Mouse (Mus musculus) mouse embryonic stem cell (cell line): ENCODE data around the gene Pdrg1.

Source experiments
- in situ Hi-C, 2 experiments: fragments of 300-500 bp; cut with MboI; formaldehyde crosslinking; loops; 1 replicate in 1 of 2; 3 replicates in 1 of 2; pipeline ENCODE4 v1.14.3; 2019 to 2020; ENCODE audit warnings: low sequenced_read_pairs in 2 of 2, low pct_unique_long_range_greater_than_20kb in 1 of 2, mixed read lengths in 1 of 2; ENCODE audit not compliant: unreplicated experiment in 1 of 2

Gene Pdrg1

GRCm38 (mm10) chr2:153014758-153015593 lies at the start of gene Pdrg1:
Gene Pdrg1, minus strand, starts transcription at chr2:153015427.
- in situ Hi-C loops, result no loop called here

- in situ Hi-C loops, result no loop called here
Measured at GRCm38 (mm10) chr2:153064190-153064970, 49.2 kb upstream of the Pdrg1 start.

GRCm38 (mm10) chr2:153063394-153063793 lies 48.2 kb upstream of the Pdrg1 start:
- in situ Hi-C loops, result no loop called here

DNA sequence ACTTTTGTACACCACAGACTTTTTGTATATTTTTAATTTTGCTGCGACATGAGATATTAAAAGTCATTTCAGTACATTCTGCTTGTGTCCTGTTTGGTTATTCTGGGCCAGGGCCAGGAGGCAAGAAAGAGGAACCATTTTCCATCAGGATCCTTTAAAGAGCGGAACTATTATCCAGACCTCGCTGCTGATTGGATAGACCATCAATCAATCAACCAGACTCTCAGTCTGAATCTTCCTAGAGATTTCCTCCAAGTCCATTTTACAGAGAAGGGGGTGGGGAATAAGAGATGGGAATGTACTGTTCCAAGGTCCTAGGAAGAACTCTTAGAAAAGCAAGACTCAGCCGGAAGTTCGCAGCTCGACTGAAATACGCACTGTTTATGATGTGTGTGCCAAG lies 45.0 kb upstream of the Pdrg1 start:
- in situ Hi-C loops, result no loop called here

DNA sequence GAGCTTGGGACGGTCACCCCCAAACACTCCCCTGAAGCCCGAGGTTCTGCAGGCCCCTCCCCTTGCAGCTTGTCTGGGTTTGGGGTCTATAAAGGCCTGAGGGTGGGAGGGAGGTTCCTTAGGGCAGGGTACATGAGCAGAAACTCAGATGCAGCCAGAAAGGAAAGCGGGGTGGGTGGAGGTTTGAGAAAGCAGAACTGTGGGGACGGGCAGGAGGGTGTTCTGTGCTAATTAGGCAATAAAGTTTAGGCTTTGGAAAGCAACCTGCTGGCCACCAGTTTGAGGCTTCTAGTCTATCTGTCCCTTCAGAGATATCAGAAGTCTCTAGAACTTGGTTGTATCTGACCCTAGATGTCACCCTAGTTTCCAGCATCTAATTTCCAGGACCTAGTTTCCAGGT lies 43.1 kb upstream of the Pdrg1 start:
- in situ Hi-C loops, result loop anchor here in 1 of 2 experiments (10.0 kb wide), 1 partner anchor 144 kb away; the partner anchor contains the start of gene Mylk2

GRCm38 (mm10) chr2:153055270-153055920 lies 40.2 kb upstream of the Pdrg1 start:
- in situ Hi-C loops, result loop anchor here in 1 of 2 experiments (10.0 kb wide), 1 partner anchor 141 kb away; the partner anchor contains the start of gene Mylk2

DNA sequence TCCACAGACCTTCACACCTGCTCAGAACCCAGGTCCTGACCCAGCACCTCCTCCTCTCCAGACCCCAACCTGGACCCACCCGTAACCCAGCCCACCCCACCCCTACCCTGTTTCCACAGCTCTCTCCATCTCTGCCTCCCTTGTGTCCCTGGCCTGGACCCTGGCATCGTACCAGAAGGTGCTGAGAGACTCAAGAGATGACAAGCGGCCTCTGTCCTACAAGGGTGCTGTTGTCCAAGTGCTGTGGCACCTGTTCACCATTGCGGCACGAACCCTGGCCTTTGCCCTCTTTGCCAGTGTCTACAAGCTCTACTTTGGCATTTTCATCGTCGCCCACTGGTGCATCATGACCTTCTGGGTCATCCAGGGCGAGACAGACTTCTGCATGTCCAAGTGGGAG lies 38.7 kb upstream of the Pdrg1 start:
- in situ Hi-C loops, result loop anchor here in 1 of 2 experiments (10.0 kb wide), 1 partner anchor 139 kb away; the partner anchor contains the start of gene Mylk2

- in situ Hi-C loops, result loop anchor here in 1 of 2 experiments (10.0 kb wide), 1 partner anchor 138 kb away; the partner anchor contains the start of gene Mylk2
Measured at GRCm38 (mm10) chr2:153052700-153053351, 37.6 kb upstream of the Pdrg1 start.

DNA sequence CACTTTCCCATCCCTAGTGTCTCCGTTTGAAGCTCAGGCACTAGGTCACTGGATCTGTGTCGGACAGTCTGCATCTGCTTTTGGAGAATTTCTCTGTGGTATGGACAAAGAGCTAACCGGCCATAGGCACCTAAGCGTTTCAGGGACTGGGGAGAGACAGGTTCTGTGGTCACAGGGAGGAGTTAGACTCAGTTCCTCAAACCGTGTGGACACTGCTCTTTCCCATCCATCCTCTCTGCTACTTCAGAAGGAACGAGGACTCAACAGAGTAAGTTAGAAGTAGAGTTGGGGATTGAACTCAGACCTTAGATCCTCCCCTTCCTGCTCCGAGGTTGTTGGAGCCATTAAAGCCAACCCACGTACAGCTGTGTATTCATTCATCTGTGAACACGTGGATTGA lies 36.3 kb upstream of the Pdrg1 start:
- in situ Hi-C loops, result loop anchor here in 1 of 2 experiments (10.0 kb wide), 1 partner anchor 137 kb away; the partner anchor contains the start of gene Mylk2

- in situ Hi-C loops, result loop anchor here in 1 of 2 experiments (10.0 kb wide), 1 partner anchor 136 kb away; the partner anchor contains the start of gene Mylk2
Measured at GRCm38 (mm10) chr2:153051095-153051494, 35.9 kb upstream of the Pdrg1 start.

DNA sequence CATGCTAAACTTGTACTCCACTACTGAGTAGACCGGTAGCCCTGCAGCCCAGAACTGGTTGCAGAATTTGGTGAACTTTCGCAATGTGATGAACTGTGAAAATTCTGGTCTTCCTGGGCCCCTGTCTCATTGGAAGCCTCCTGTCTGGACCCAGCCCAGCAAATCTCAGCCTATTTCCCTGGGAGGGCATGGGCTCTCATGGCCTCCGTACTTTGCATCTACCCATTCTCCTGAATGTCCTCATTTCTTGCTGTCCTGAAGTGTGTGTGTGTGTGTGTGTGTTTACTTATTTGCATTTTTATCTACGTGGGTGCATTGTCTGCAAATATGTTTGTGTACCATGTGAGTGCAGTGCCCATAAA lies 34.8 kb upstream of the Pdrg1 start:
- in situ Hi-C loops, result loop anchor here (10.0 kb wide), 1 partner anchor 135 kb away; the partner anchor contains the start of gene Mylk2 (in 2 of the 2)

- in situ Hi-C loops, result loop anchor here in 1 of 2 experiments (10.0 kb wide), 1 partner anchor 135 kb away; the partner anchor contains the start of gene Mylk2
Measured at GRCm38 (mm10) chr2:153049288-153049996, 34.2 kb upstream of the Pdrg1 start.

DNA sequence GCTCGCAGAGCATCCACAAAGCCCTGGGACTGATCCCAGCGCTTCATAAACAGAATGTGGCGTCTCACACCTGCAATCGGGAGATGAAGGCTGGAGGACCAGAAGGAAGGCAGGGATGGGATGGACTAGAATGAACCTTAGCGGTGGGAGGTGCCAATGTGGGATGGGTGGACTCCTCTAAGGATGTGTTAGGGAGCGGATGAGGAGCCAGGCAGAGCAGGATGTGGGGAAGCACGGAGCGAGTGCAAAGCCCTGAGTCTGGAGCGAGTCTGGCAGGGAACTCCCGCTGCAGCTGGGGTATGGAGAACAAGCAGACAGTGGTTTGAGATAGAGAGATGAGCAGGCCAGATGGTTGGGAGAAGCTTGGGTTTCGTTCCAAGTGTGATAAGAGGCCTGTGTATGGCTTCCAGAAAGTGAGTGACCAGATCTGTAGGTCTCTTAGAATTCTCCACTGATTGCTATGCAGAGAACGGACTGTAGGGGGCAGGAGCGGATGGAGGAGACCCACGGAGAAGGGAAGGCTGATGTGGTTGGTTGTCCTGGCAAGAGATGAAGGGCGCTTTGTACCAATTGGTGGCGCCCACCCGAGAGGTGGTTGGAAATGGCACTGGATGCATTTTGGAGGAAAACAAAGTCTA lies 32.7 kb upstream of the Pdrg1 start:
- in situ Hi-C loops, result loop anchor here in 1 of 2 experiments (10.0 kb wide), 1 partner anchor 133 kb away; the partner anchor contains the start of gene Mylk2

DNA sequence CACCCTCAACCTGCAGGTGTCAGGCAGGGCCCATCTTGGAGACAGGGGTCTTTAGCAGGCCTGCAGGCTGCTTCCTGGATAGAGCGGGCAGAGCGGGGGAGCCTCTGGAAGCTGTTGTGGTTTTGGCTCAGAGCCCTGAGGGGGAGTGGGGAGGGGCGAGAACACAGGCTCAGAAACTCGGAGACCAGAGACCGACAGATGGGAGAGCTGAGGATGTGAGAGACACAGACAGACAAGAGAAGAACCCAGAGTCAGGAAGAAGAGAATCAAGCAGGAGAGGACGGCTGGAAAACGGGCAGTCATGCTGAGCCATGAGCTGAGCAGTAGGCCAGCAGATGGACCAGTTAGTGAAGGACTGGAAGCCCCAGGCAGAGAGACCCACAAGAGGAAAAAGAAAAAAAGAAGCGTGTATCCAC lies 30.7 kb upstream of the Pdrg1 start:
- in situ Hi-C loops, result loop anchor here in 1 of 2 experiments (10.0 kb wide), 1 partner anchor 131 kb away; the partner anchor contains the start of gene Mylk2

DNA sequence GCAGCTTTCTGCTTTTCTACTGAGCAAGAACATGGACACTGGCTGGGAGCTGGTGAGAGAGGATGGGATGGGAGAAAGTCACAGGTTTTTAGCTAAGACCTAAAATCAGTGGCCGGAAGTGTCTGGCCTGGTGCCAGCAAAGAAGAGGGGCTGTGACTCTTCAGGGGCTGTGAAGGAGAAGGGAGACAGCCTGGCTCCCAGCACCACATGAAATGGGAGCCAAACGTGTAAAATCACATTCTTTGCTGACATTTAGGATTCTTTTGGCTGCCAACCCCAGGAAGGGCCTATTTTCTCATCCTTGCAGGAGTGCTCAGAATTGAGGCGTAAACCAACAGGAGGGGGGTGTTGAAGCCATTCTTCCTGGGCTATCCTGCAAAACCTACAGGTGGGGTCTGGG lies 28.7 kb upstream of the Pdrg1 start:
- in situ Hi-C loops, result loop anchor here in 1 of 2 experiments (10.0 kb wide), 1 partner anchor 129 kb away; the partner anchor contains the start of gene Mylk2

- in situ Hi-C loops, result no loop called here
Measured at GRCm38 (mm10) chr2:153036690-153037089, 21.5 kb upstream of the Pdrg1 start.
